Mouse (Mus musculus) layer of hippocampus, adult 2 months (tissue): Measurements from ENCODE around the gene Coro1a. TPM values are rescaled to one million over a fixed set of nuclear protein-coding genes. Genes with fewer than 3 reads are reported as not detected.

ENCODE experiments used
- DNase-seq, 2 experiments: peaks; one replicate each; pipeline ENCODE4 v3.0.0; 2022; ENCODE audit warnings: low spot score in 2 of 2
- H3K27ac ChIP-seq: fragments of 200-600 bp; 2 replicates; pipeline ENCODE4 v1.8.1; 2022
- H3K4me3 ChIP-seq: fragments of 200-600 bp; 2 replicates; pipeline ENCODE4 v1.8.1; 2022; ENCODE audit warnings: mild to moderate bottlenecking
- CTCF ChIP-seq: fragments of 200-600 bp; conservative IDR thresholded peaks from 2 replicates; pipeline ENCODE4 v1.8.1; 2022; ENCODE audit warnings: antibody characterized with exemption, mild to moderate bottlenecking, moderate library complexity
- total RNA-seq, 2 experiments: library from RNA; stranded (reverse); gene quantifications; 2 replicates each; pipeline ENCODE4 v1.2.3; 2021

Gene Coro1a
- total RNA-seq, 2 experiments from 2014 or later, result 130 to 135 TPM

GRCm38 (mm10) chr7:126701559-126702357 is 5.8 kb downstream of the Coro1a start:
- peak overlapping the region; percentile 76 for H3K4me3 ChIP-seq
- H3K27ac ChIP-seq, result peak overlapping the region; percentile 97
- no peak for DNase-seq
- TF ChIP-seq CTCF, result no peak

GRCm38 (mm10) chr7:126701070-126701469 is 6.5 kb downstream of the Coro1a start:
- peak overlapping the region; percentile 97 for H3K27ac ChIP-seq
- TF ChIP-seq CTCF, result peak; percentile 95
- DNase-seq, result peak; percentile 90 to 96
- peak overlapping the region; percentile 76 for H3K4me3 ChIP-seq

GRCm38 (mm10) chr7:126700063-126701015 is 7.2 kb downstream of the Coro1a start:
- DNase-seq, result no peak
- Histone ChIP-seq H3K4me3 (peak overlapping the region; percentile 76), H3K27ac (peak overlapping the region; percentile 97; the same call in 1 of the 2 replicates)
- TF ChIP-seq CTCF, result no peak

- DNase-seq, result no peak
- TF ChIP-seq CTCF, result no peak
- Histone ChIP-seq H3K27ac (no peak overlapping the region), H3K4me3 (no peak overlapping the region)
Measured at GRCm38 (mm10) chr7:126697838-126698237, 9.7 kb downstream of the Coro1a start.

- no peak for DNase-seq
- no peak for TF ChIP-seq CTCF
- peak overlapping the region; percentile 95; the same call in 1 of the 2 replicates for H3K4me3 ChIP-seq
- peak overlapping the region; percentile 80; the same call in 1 of the 2 replicates for H3K27ac ChIP-seq
Measured at GRCm38 (mm10) chr7:126696886-126697285, 10.7 kb downstream of the Coro1a start.

GRCm38 (mm10) chr7:126696303-126696702 is 11.3 kb downstream of the Coro1a start:
- peak overlapping the region; percentile 80 for H3K27ac ChIP-seq

GRCm38 (mm10) chr7:126695631-126696207 is 11.9 kb downstream of the Coro1a start, which contains the start of gene Slx1b:
Gene Slx1b (minus strand): TSS chr7:126695784.
- DNase-seq, result peak; percentile 96 to 98
- H3K27ac ChIP-seq, result peak within 1 kb of the TSS; percentile 97
- peak; percentile 89 for TF ChIP-seq CTCF
- peak within 1 kb of the TSS; percentile 95 for H3K4me3 ChIP-seq

More at GRCm38 (mm10) chr7:126696303-126696702, 11.3 kb downstream of the Coro1a start:
- peak overlapping the region; percentile 95 for H3K4me3 ChIP-seq
- no peak for DNase-seq
- TF ChIP-seq CTCF, result no peak

GRCm38 (mm10) chr7:126695210-126695611 is 12.4 kb downstream of the Coro1a start, which contains the start of gene Bola2:
Gene Bola2 (plus strand): TSS chr7:126695401.
- Histone ChIP-seq H3K27ac (peak within 1 kb of the TSS; percentile 97), H3K4me3 (peak within 1 kb of the TSS; percentile 95)
- no peak for DNase-seq
- TF ChIP-seq CTCF, result no peak

GRCm38 (mm10) chr7:126694441-126695051 is 13.0 kb downstream of the Coro1a start:
- Histone ChIP-seq H3K27ac (peak overlapping the region; percentile 97), H3K4me3 (peak overlapping the region; percentile 95)
- no peak for TF ChIP-seq CTCF
- DNase-seq, result no peak

GRCm38 (mm10) chr7:126693781-126694180 is 13.8 kb downstream of the Coro1a start:
- no peak for TF ChIP-seq CTCF
- Histone ChIP-seq H3K27ac (no peak overlapping the region), H3K4me3 (no peak overlapping the region)
- no peak for DNase-seq

GRCm38 (mm10) chr7:126693256-126693655 is 14.3 kb downstream of the Coro1a start:
- Histone ChIP-seq H3K27ac (no peak overlapping the region), H3K4me3 (no peak overlapping the region)
- TF ChIP-seq CTCF, result peak; percentile 93
- peak; percentile 74 to 90 for DNase-seq

- TF ChIP-seq CTCF, result no peak
- H3K4me3 ChIP-seq, result no peak overlapping the region
- H3K27ac ChIP-seq, result no peak overlapping the region
- DNase-seq, result no peak
Measured at GRCm38 (mm10) chr7:126692426-126692825, 15.2 kb downstream of the Coro1a start.
